Mouse (Mus musculus) lung, postnatal 25 days (tissue): ENCODE measurements around the gene Gldn.

ENCODE experiments used
- DNase-seq: peaks from one replicate; pipeline ENCODE4 v3.0.0; 2022; ENCODE audit warnings: low spot score

Gldn gene

GRCm38 (mm10) chr9:54286331-54286987, at the start of gene Gldn:
Gldn (plus strand) TSS chr9:54286486.
- no peak for DNase-seq

DNA sequence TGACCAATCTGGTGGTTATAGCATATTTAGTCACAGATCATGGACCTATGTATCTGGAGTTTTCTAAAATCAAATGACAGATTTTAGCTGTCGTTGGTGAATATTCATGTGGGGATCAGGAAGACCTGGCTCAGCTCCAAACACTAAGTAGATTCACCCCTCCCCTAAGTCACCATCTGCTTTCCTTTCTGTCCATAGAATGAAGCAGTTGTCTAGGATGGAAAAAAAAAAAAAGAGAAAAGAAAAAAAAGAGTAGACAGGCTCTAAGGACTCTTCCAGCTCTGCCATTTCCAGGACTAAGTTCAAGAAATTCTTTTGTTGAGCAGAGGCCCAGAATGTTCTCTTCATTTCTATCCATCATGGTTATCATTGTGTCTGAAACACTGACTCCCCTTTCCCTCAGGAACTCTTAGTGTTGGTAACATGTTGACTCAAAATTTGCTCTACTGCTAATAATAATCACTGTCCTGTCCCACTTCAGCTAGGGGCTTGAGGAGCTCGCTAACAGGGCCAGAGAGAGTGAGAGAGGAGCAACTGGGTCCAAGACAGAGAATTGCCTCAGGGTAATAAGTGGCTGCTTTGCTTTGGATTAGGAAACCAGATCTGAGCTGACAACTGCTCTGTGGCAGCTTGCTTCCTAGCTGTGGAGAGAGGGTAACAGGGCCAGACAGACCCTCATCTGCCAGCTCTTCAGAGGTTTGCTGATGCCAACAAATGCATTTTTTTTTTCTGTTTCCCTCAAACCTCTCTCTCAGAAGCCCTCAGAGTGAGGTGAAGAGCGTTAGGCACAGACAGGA, 41.2 kb upstream of the Gldn start:
- no peak for DNase-seq

DNA sequence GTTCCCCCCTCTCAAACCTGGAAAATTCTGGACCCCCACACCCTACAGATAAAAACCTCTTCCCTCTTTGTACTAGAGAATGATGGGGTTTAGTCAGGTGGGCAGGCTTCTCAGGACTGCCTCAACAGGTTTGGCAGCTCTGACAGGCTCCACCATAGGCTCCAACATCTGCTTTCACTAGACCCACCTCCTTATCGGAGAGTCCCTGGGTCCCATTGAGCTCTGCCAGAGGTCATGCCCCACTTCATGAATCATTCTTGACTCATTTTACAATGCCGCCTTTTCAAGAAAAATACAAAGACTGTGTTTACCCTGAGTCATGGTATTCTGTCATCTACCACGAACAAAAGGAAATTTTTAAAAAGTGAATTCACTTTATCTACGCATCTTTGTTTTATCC, 21.5 kb upstream of the Gldn start:
- DNase-seq, result no peak

DNA sequence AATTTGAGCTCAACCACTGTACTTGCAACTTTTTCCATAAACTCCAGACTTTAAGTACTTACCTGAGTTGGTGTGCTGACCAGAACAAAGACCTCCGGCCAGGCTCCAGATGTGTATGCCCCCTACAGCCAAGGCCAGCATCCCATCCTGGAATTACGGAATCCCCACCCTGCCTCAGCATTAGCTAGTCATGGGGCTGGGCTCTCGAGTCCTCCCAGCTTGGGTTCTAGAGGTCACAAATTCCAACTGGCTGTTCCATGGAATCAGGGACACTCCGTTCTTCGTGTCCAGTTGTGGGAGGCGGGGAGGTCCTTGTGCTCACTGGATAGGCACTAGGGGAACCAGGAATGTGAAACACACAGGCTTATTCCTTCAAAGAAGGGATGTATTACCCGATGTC, 18.3 kb upstream of the Gldn start, which contains the start of gene Cyp19a1:
TSS of gene Cyp19a1 (minus strand) at position 101 of the 400 bp plus-strand sequence.
- no peak for DNase-seq

DNA sequence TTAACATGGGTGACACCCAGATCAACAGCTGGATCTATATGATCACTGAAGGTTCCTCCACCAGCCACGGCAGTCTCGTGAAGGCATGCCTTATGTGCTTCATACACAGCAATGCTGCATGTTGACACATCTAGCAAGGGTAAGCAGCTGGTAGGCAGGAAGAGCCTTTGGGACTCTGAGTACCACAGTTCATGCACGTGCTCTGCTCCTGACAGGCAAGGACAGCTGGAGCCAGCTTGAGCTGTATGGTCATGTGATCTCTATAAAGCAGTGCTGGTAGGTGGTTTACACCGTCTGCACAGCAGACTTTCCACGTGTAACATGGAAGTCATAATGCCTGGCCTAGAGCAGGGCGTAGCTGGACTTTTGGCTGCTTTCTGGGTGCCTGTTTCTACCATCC, 16.3 kb upstream of the Gldn start:
- DNase-seq, result no peak

GRCm38 (mm10) chr9:54270889-54271288, 15.4 kb upstream of the Gldn start:
- DNase-seq, result no peak

- no peak for DNase-seq
Measured at GRCm38 (mm10) chr9:54275283-54275682, 11.0 kb upstream of the Gldn start.

- no peak for DNase-seq
Measured at GRCm38 (mm10) chr9:54279046-54279589, 7.2 kb upstream of the Gldn start.

GRCm38 (mm10) chr9:54287804-54288203, 1.5 kb downstream of the Gldn start:
- no peak for DNase-seq

- DNase-seq, result no peak
Measured at GRCm38 (mm10) chr9:54299389-54299788, 13.1 kb downstream of the Gldn start.

DNA sequence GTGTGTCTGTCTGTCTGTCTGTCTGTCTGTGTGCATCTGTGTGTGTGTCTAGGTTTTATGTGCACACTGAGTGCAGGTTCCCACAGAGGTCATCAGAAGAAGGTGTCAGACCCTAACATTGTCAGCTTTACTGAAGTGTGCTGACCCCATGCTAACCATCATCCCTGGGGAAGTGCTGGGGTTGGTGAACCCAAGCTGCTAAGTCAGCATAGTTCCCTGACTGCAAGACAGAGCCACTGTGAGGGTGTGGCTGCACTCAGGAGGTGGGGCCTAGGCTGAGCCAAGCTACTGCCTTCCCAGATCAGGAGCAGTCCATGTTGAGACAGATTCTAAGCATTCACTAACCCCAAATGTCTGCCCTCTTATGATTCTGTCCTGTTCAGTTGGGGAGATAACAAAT, 13.5 kb downstream of the Gldn start:
- DNase-seq, result no peak

DNA sequence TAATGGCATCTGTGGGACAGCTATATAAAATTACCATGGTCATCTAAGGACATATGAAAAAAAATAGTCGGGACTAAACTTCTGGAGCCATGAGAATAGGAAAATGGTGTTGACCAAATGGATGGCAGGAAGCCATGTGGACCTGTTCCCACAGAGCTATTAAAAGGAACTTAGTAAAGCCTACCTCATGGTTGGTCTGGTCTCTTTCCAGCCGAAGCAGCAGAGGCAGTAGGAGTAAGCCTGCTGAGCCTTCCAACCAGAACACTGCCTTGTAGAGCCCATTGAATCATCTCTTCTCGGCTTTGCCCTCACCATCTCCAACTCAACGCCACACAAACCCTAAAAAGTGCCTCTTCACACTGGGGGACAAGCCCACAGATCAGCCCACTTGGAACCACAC, 15.0 kb downstream of the Gldn start:
- DNase-seq, result no peak

DNA sequence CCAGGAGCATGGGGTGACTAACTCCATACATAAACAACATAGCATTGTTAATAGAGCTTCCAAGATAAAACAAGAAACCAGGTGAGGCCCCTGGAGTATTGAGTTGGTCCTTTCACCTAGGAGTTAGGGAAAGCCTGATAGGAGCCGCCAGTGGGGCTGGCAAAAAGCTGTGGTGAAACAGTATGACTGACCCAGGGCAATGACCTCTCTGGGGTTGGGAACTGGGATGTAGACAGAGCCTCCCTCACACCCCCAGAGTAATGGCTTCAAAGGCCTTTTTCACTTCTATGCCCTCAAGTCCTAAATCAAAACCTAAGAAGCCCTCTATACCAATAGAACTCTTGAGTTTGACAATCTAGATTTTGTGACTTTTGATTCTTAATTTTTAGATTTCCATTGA, 21.9 kb downstream of the Gldn start:
- DNase-seq, result no peak

DNA sequence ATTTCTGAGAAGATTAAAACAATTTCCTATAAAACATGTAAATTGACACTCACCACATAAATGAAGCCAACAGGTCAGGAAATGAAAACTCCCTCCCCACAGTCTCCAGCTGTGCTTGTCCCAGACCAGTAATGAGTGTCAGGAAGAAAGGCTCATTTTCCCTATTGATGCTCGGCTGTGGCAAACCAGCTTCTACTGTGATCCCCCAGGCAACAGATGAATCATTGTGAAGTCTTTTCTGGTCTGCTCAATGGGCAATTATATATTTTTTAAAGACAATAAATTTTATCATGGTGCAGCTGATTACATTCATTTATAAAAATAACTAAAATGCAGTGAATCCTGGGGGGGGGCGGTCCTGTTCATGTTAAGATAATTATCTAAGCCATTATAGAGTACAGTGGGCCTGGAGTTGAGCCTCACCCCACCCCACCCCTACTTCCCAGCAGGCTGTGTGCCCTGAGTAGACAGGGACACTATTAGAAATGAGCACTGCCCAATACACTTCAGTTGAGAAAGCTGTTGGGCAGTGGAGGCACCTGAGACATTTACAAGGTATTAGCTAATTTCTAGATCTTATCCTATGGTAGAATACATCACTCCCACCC, 22.6 kb downstream of the Gldn start:
- DNase-seq, result no peak

- DNase-seq, result no peak
Measured at GRCm38 (mm10) chr9:54316363-54316762, 30.1 kb downstream of the Gldn start.

DNA sequence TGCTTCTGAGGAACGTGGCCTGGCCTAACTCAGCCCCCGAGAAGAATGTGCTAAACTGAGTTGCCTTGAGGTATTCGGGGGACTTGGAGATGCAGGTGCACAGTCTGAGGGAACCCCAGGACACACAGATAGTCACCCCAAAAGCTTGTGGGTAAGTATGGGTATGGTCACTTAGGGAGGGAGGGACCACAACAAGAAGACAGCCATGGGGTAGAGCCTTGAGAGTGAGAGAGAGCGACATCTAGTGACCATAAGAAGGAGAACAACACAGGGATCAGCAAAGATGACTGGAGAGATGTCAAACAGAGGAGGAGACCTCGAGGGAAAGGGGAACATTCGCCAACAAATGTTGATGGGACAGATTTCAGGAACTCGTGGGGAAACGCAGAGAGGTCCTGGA, 37.2 kb downstream of the Gldn start:
- DNase-seq, result peak; percentile 1

GRCm38 (mm10) chr9:54329201-54329600, 42.9 kb downstream of the Gldn start:
- no peak for DNase-seq

DNA sequence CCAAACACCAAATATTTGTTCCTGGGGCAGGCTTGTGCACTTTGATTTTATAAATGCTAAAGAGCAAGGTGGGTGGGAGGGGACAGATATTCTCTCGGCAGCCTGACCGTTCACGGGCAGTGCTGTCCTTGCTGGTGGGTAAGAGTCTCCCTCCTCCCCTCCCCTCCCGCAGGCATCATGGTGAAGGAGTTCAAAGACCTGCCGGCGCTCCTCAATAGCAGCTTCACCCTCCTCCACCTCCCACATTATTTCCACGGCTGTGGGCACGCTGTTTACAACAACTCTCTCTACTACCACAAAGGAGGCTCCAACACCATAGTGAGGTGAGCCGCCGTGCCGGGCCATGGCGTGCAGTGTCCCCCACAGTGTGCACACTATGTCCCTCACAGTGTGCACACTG, 49.3 kb downstream of the Gldn start:
- DNase-seq, result no peak

DNA sequence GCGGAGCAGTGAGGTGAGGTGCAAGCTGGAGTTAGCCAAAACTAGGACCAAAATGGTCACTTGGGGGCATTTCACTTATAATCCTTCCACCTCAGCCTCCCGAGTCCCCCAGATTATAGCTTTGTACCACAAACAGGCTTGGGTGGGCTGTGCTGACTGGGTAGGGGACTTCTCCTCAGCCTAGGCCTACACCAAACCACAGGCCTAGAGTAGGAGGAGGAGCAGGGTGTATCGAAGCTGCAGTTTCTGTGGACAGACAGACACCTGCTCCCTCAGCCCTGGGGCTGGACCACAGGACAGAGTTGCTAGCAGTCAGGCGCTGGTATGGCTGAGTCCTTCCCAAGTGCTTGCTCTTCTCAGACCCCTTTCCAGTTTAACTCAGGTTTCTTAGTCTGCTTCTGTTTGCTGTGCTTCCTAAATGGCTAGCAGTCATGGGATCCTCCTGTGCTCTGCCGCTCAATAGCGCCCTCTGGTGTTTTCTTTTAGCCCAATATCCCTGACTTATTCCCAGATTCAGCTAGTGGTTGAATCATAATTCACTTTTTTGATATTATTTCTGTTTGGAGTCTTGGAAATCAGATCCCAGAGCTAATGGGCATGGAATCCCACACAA, 50.4 kb downstream of the Gldn start:
- DNase-seq, result peak; percentile 18

DNA sequence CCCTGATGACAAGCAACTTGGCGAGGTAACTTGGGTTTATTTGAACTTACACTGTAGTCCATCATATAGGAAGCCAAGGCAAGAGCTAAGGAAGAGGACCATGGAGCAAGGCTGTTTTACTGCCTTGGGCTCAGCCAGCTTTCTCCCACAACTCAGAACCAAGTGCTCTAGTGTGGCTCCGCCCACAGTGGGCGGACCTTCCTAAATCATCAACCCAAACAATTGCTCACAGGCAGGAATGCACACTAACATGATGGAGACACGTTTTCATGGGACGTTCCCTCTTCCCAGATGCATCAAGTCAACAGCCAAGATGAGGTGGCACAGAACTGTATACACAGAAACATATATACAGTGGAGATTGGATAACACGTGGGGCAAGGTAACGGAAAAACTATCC, 55.7 kb downstream of the Gldn start:
- DNase-seq, result no peak

- no peak for DNase-seq
Measured at GRCm38 (mm10) chr9:54356756-54357155, 70.5 kb downstream of the Gldn start.
